Mouse (Mus musculus): ENCODE results near the gene Nr2c2.

- TF ChIP-seq CTCF (IDR thresholded peaks at IDR 0.05; ENCODE audit: control insufficient read depth, insufficient read depth, low read length) = peak; percentile 5; the same call in 1 of the 2 replicates
- TF ChIP-seq POLR2A (IDR thresholded peaks at IDR 0.05; ENCODE audit: borderline replicate concordance, control insufficient read depth, low read depth, low read length) = no peak
These were observed 33.4 kb upstream of the Nr2c2 start for GRCm38 (mm10) chr6:92057768-92058167.

Data from bone marrow, adult 2 months (tissue).